Mouse (Mus musculus): ENCODE measurements at regions not wholly inside any gene's neighbourhood (a gene's known extent, or its start where the extent isn't known, plus 50 kb on each side); places are given as distances from the start of the nearest gene placed in this dataset.

- no peak for TF ChIP-seq CTCF (IDR thresholded peaks at IDR 0.05)
- TF ChIP-seq EP300 (IDR thresholded peaks at IDR 0.05) = no peak
Observed at GRCm38 (mm10) chr16:51562866-51563658, 468.0 kb upstream of the Cblb start.

Data from lung, postnatal 0 days (tissue).